Mouse (Mus musculus): ENCODE measurements around the gene Prdx6b. TPM values are rescaled to one million over a fixed set of nuclear protein-coding genes. Genes with fewer than 3 reads are reported as not detected.

The Prdx6b gene
- polyA plus RNA-seq, 1 experiment = not detected

DNA sequence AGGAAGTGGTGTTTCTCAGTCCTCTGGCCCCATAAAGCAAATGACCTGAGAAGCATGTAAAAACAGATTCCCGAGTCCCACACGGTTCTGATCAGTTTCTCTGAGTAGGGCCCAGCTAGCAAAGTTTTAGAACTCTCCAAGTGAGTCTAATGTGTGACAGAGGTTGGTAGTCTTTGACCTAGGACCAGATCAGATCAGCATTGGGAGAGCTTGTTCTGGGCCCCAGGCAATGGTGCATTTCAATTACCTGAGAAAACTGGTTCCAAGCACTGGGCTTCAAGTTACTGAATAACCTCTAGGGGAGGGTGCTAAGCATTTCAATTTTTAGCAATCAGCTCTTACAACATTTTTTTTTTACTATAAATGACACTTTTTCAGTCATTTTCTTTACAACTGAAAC, 10.1 kb upstream of the Prdx6b start:
- no peaks in the 10 kb centered on the region for H3K79me2 ChIP-seq (ENCODE audit: control insufficient read depth, insufficient read depth)
- H3K4me3 ChIP-seq = no peak overlapping the region
- no peak for TF ChIP-seq CEBPB (IDR thresholded peaks at IDR 0.05; ENCODE audit: insufficient read depth, poor library complexity, severe bottlenecking)
- no peak for TF ChIP-seq POLR2A (IDR thresholded peaks at IDR 0.05; ENCODE audit: insufficient read length, low read depth)
- H3K36me3 ChIP-seq (ENCODE audit: control insufficient read depth, insufficient read depth) = no peaks in the 10 kb centered on the region
- H3K27me3 ChIP-seq (ENCODE audit: control insufficient read depth, insufficient read depth, insufficient read length) = no peaks in the 10 kb centered on the region
- H3K4me2 ChIP-seq (ENCODE audit: low read depth) = no peak overlapping the region
- H3ac ChIP-seq (ENCODE audit: control insufficient read depth, insufficient read length) = no peak overlapping the region

DNA sequence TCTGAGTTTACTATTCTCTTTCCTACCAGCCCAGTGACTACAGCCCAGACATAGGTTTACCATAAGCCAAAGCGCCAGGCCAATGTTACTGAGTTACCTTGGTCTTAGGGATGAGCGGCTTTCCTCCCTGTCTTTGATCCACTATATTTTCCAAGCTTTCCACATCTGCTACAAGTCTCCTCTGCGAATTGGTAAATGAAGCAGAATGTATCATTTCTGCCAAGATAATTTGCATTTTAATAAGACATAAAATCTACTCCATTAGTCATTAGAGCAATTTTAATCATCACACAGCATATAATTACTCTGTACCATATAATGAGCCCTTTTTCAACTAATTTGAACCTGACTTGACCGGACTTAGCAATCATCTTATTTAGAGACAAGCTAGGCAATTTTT, 5.9 kb upstream of the Prdx6b start:
- no peak for TF ChIP-seq CEBPB (IDR thresholded peaks at IDR 0.05; ENCODE audit: insufficient read depth, poor library complexity, severe bottlenecking)
- no peak for TF ChIP-seq REST (IDR thresholded peaks at IDR 0.05; ENCODE audit: insufficient read depth, insufficient read length)
- no peak for TF ChIP-seq USF1 (IDR thresholded peaks at IDR 0.05; ENCODE audit: low read depth)
- no peak for TF ChIP-seq E2F4 (IDR thresholded peaks at IDR 0.05; ENCODE audit: insufficient read depth)
- TF ChIP-seq TCF12 (IDR thresholded peaks at IDR 0.05; ENCODE audit: insufficient read depth, poor library complexity, severe bottlenecking) = no peak
- TF ChIP-seq POLR2A (IDR thresholded peaks at IDR 0.05; ENCODE audit: insufficient read length, low read depth) = no peak
- no peaks in the 10 kb centered on the region for H3K36me3 ChIP-seq (ENCODE audit: control insufficient read depth, insufficient read depth)
- no peaks in the 10 kb centered on the region for H3K27me3 ChIP-seq (ENCODE audit: control insufficient read depth, insufficient read depth, insufficient read length)
- no peak overlapping the region for H3K4me2 ChIP-seq (ENCODE audit: low read depth)
- H3ac ChIP-seq (ENCODE audit: control insufficient read depth, insufficient read length) = no peak overlapping the region
- no peak overlapping the region for H3K4me3 ChIP-seq
- H3K79me2 ChIP-seq (ENCODE audit: control insufficient read depth, insufficient read depth) = no peaks in the 10 kb centered on the region

DNA sequence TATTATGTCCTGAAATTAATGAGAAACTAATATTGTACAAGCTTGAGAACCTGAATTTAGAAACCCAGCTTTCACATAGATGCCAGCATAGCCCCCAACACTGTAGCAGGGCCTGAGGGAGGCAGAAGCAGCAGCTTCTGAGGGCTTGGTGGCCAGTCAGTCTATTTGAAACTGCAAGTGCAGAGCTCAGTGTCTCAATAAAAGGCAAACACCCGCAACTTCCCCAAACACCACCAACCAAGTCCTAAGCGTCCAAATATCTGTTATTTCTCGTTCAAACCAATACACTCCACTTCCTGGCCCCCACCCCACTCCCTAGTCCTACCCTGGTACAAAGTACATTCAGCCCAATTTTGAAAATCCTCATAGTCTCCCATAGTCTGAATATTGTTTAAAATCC, 6.1 kb downstream of the Prdx6b start:
- no peaks in the 10 kb centered on the region for H3K36me3 ChIP-seq (ENCODE audit: control insufficient read depth, insufficient read depth)

DNA sequence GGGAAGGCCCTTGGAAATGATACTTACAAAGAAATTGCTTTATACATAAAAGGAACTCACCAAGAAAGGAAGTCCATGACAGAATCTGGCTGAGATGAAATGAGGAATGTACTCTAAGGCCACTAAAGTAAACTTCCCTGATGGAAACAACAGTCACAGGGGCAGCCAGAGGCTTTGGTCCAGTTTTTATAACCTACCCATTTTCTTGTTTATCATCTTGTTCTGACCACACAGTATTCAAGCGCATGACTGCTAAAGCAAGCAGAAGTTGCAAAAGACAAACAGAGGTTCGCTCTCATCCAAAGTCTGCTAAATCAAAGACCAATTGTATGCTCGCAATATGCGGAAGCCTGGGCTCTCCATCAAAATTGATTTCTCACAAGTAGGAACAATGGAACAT, 8.5 kb downstream of the Prdx6b start:
- no peak overlapping the region for H3ac ChIP-seq (ENCODE audit: control insufficient read depth, insufficient read length)
- no peak overlapping the region for H3K4me3 ChIP-seq
- no peak for TF ChIP-seq MYOD1 (IDR thresholded peaks at IDR 0.05; ENCODE audit: control insufficient read depth in 1 of 3, insufficient read length in 2 of 3, low read depth in 2 of 3)
- no peak for TF ChIP-seq POLR2AphosphoS2 (IDR thresholded peaks at IDR 0.05; ENCODE audit: insufficient read length, low read depth)
- no peak for TF ChIP-seq TCF3 (IDR thresholded peaks at IDR 0.05; ENCODE audit: insufficient read length, low read depth)
- no peak for TF ChIP-seq POLR2A (IDR thresholded peaks at IDR 0.05; ENCODE audit: insufficient read length, low read depth)
- no peak for TF ChIP-seq REST (IDR thresholded peaks at IDR 0.05; ENCODE audit: insufficient read depth, insufficient read length)
- TF ChIP-seq MAX (IDR thresholded peaks at IDR 0.05; ENCODE audit: low read depth) = no peak
- H3K79me2 ChIP-seq (ENCODE audit: control insufficient read depth, insufficient read depth) = no peaks in the 10 kb centered on the region
- H3K36me3 ChIP-seq (ENCODE audit: control insufficient read depth, insufficient read depth) = no peaks in the 10 kb centered on the region
- no peak overlapping the region for H3K4me2 ChIP-seq (ENCODE audit: low read depth)
- no peaks in the 10 kb centered on the region for H3K27me3 ChIP-seq (ENCODE audit: control insufficient read depth, insufficient read depth, insufficient read length)

More for the DNA sequence above, 6.1 kb downstream of the Prdx6b start:
- H3ac ChIP-seq (ENCODE audit: control insufficient read depth, insufficient read length) = no peak overlapping the region
- TF ChIP-seq TCF12 (IDR thresholded peaks at IDR 0.05; ENCODE audit: insufficient read depth, poor library complexity, severe bottlenecking) (no peak), POLR2AphosphoS2 (IDR thresholded peaks at IDR 0.05; ENCODE audit: insufficient read length, low read depth) (no peak), POLR2A (IDR thresholded peaks at IDR 0.05; ENCODE audit: insufficient read length, low read depth) (no peak)
- H3K79me2 ChIP-seq (ENCODE audit: control insufficient read depth, insufficient read depth) = no peaks in the 10 kb centered on the region
- H3K4me2 ChIP-seq (ENCODE audit: low read depth) = no peak overlapping the region
- no peaks in the 10 kb centered on the region for H3K27me3 ChIP-seq (ENCODE audit: control insufficient read depth, insufficient read depth, insufficient read length)
- H3K4me3 ChIP-seq = no peak overlapping the region

DNA sequence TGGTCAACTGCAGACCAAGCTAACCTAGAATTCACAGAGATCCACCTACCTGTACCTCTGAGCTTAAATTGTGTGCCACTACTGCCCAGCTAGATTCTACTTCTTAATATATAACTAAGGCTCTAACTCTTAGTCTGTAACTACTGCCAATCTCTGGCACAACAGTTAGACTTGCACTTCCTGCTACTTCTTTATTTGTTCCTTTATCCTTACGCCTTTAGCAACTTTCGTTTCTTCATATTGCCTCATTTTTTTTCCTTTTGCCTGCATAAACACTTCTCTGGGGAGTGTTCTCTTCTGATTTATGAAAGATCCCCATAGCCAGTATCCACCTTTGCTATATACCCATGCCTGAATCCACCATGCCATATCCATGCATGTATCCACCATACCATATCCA, 11.7 kb downstream of the Prdx6b start:
- H3ac ChIP-seq (ENCODE audit: control insufficient read depth, insufficient read length) = no peak overlapping the region
- H3K79me2 ChIP-seq (ENCODE audit: control insufficient read depth, insufficient read depth) = no peaks in the 10 kb centered on the region
- H3K27me3 ChIP-seq (ENCODE audit: control insufficient read depth, insufficient read depth, insufficient read length) = no peaks in the 10 kb centered on the region
- H3K4me3 ChIP-seq = no peak overlapping the region
- no peaks in the 10 kb centered on the region for H3K36me3 ChIP-seq (ENCODE audit: control insufficient read depth, insufficient read depth)
- TF ChIP-seq POLR2A (IDR thresholded peaks at IDR 0.05; ENCODE audit: insufficient read length, low read depth) = no peak
- no peak for TF ChIP-seq POLR2AphosphoS2 (IDR thresholded peaks at IDR 0.05; ENCODE audit: insufficient read length, low read depth)
- TF ChIP-seq MYOG (IDR thresholded peaks at IDR 0.05; ENCODE audit: control insufficient read depth in 1 of 3, insufficient read depth in 1 of 3, insufficient read length in 2 of 3, low read depth in 2 of 3) = no peak
- no peak for TF ChIP-seq USF1 (IDR thresholded peaks at IDR 0.05; ENCODE audit: low read depth)
- no peak for TF ChIP-seq CEBPB (IDR thresholded peaks at IDR 0.05; ENCODE audit: insufficient read depth, poor library complexity, severe bottlenecking)
- no peak for TF ChIP-seq TCF3 (IDR thresholded peaks at IDR 0.05; ENCODE audit: insufficient read length, low read depth)
- no peak for TF ChIP-seq MYOD1 (IDR thresholded peaks at IDR 0.05; ENCODE audit: control insufficient read depth in 1 of 3, insufficient read length in 2 of 3, low read depth in 2 of 3)
- TF ChIP-seq TCF12 (IDR thresholded peaks at IDR 0.05; ENCODE audit: insufficient read depth, poor library complexity, severe bottlenecking) = no peak
- TF ChIP-seq SRF (IDR thresholded peaks at IDR 0.05; ENCODE audit: control insufficient read depth, insufficient read length, low read depth) = no peak
- TF ChIP-seq E2F4 (IDR thresholded peaks at IDR 0.05; ENCODE audit: insufficient read depth) = no peak
- no peak for TF ChIP-seq MAX (IDR thresholded peaks at IDR 0.05; ENCODE audit: low read depth)
- TF ChIP-seq REST (IDR thresholded peaks at IDR 0.05; ENCODE audit: insufficient read depth, insufficient read length) = no peak
- no peak overlapping the region for H3K4me2 ChIP-seq (ENCODE audit: low read depth)

DNA sequence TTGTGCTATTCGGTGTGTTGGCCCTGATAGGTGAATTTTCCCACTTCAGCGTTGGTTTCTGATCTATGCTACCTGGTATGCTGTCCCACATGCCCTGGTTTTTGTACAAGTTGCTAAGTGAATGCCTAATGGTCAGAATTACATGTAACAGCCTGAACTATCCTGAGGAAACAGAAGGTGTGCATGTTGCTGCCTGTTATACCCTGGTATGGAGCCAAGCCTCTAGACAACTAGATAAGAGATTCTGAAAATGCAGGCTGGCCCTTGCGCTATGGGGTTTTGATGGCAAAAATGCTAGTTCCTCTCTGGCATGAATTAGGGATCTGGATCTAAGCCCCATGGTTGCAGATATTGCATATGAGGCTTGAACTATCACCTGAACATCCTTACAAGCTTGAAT, 15.4 kb downstream of the Prdx6b start:
- H3K36me3 ChIP-seq (ENCODE audit: control insufficient read depth, insufficient read depth) = no peaks in the 10 kb centered on the region
- no peaks in the 10 kb centered on the region for H3K27me3 ChIP-seq (ENCODE audit: control insufficient read depth, insufficient read depth, insufficient read length)
- TF ChIP-seq MYOG (IDR thresholded peaks at IDR 0.05; ENCODE audit: control insufficient read depth in 1 of 3, insufficient read depth in 1 of 3, insufficient read length in 2 of 3, low read depth in 2 of 3) = no peak
- no peak for TF ChIP-seq REST (IDR thresholded peaks at IDR 0.05; ENCODE audit: insufficient read depth, insufficient read length)
- TF ChIP-seq USF1 (IDR thresholded peaks at IDR 0.05; ENCODE audit: low read depth) = no peak
- TF ChIP-seq POLR2A (IDR thresholded peaks at IDR 0.05; ENCODE audit: insufficient read length, low read depth) = no peak
- TF ChIP-seq SRF (IDR thresholded peaks at IDR 0.05; ENCODE audit: control insufficient read depth, insufficient read length, low read depth) = no peak
- no peak for TF ChIP-seq E2F4 (IDR thresholded peaks at IDR 0.05; ENCODE audit: insufficient read depth)
- TF ChIP-seq MAX (IDR thresholded peaks at IDR 0.05; ENCODE audit: low read depth) = no peak
- TF ChIP-seq TCF12 (IDR thresholded peaks at IDR 0.05; ENCODE audit: insufficient read depth, poor library complexity, severe bottlenecking) = no peak
- no peak for TF ChIP-seq CEBPB (IDR thresholded peaks at IDR 0.05; ENCODE audit: insufficient read depth, poor library complexity, severe bottlenecking)
- no peak for TF ChIP-seq TCF3 (IDR thresholded peaks at IDR 0.05; ENCODE audit: insufficient read length, low read depth)
- no peak for TF ChIP-seq MYOD1 (IDR thresholded peaks at IDR 0.05; ENCODE audit: control insufficient read depth in 1 of 3, insufficient read length in 2 of 3, low read depth in 2 of 3)
- TF ChIP-seq POLR2AphosphoS2 (IDR thresholded peaks at IDR 0.05; ENCODE audit: insufficient read length, low read depth) = no peak
- no peak overlapping the region for H3K4me2 ChIP-seq (ENCODE audit: low read depth)
- H3K4me3 ChIP-seq = no peak overlapping the region
- no peaks in the 10 kb centered on the region for H3K79me2 ChIP-seq (ENCODE audit: control insufficient read depth, insufficient read depth)
- H3ac ChIP-seq (ENCODE audit: control insufficient read depth, insufficient read length) = no peak overlapping the region
